Mouse (Mus musculus) cortical plate, adult 2 months (tissue): ENCODE measurements around the gene Ptprh.

Experiments
- CTCF ChIP-seq: fragments of 200-500 bp; IDR thresholded peaks from 2 replicates; pipeline ENCODE4 v1.5.1; 2011; ENCODE audit warnings: mild to moderate bottlenecking, control low read depth, low read length; ENCODE audit not compliant: insufficient read depth; ENCODE audit errors: extremely low read depth
- POLR2A ChIP-seq: fragments of 200-500 bp; IDR thresholded peaks from 2 replicates; pipeline ENCODE4 v1.6.1; 2011; ENCODE audit warnings: mild to moderate bottlenecking, low read length, control low read depth; ENCODE audit not compliant: insufficient read depth; ENCODE audit errors: extremely low read depth

DNA sequence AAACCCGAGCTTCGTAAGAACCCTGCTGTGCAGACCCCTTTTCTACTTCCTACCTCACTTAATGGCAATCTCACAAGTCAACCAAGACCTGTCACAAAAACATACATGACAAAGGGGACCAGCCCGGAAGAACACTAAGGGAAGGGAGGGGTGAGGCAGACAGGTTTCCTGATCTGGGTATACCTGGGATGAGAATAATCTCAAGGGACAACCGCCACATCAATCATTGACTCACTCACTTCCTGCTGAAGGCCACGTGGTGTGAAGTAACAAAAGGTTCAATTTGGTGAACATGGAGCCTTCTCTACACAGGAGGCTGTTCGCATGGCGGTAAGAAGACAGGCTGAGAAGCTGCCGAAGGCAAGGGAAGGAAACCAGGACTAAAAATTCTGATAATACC lies 47.7 kb upstream of the Ptprh start:
- no peak for TF ChIP-seq CTCF
- no peak for TF ChIP-seq POLR2A
